Mouse (Mus musculus) adrenal gland, adult 2 months (tissue): ENCODE results near the gene Ptp4a2. TPM values are rescaled to one million over a fixed set of nuclear protein-coding genes. Genes with fewer than 3 reads are reported as not detected.
"Not testable (repeated sequence)": the region's sequence is repeated elsewhere in the genome, so short reads cannot be mapped to it uniquely, and the experiment has no call there.

ENCODE experiments used
- DNase-seq: peaks from one replicate; pipeline ENCODE4 v3.0.0; 2021
- long read RNA-seq: library from polyadenylated mRNA; stranded (forward); transcript quantifications from one replicate; pipeline ENCODE4 v2.0.0, GENCODE M21; 2021
- polyA plus RNA-seq: library from polyadenylated mRNA; depleted of rRNA; stranded (reverse); fragments of >200 nt; gene quantifications from 2 replicates; pipeline ENCODE4 v1.2.3, GENCODE M21; 2012; rRNA removed
- total RNA-seq, 2 experiments: library from RNA; stranded (reverse); gene quantifications; 2 replicates each; pipeline ENCODE4 v1.2.3; 2021

The Ptp4a2 gene
- total RNA-seq (100 to 1,000 TPM; 378 to 409 TPM), polyA plus RNA-seq (41.0 and 48.2 TPM in 2 replicates)
- long read RNA-seq, transcript Ptp4a2-207 (6 exons, 3,382 nt) = minor isoform, 13 of 176 reads
- long read RNA-seq, transcript Ptp4a2-201 (6 exons, 3,646 nt) = major isoform, 120 of 176 reads
- long read RNA-seq, partial matches to known transcripts = 11 of 176 reads
- long read RNA-seq, other reads (novel, unspliced or antisense) = 32 of 176 reads

DNA sequence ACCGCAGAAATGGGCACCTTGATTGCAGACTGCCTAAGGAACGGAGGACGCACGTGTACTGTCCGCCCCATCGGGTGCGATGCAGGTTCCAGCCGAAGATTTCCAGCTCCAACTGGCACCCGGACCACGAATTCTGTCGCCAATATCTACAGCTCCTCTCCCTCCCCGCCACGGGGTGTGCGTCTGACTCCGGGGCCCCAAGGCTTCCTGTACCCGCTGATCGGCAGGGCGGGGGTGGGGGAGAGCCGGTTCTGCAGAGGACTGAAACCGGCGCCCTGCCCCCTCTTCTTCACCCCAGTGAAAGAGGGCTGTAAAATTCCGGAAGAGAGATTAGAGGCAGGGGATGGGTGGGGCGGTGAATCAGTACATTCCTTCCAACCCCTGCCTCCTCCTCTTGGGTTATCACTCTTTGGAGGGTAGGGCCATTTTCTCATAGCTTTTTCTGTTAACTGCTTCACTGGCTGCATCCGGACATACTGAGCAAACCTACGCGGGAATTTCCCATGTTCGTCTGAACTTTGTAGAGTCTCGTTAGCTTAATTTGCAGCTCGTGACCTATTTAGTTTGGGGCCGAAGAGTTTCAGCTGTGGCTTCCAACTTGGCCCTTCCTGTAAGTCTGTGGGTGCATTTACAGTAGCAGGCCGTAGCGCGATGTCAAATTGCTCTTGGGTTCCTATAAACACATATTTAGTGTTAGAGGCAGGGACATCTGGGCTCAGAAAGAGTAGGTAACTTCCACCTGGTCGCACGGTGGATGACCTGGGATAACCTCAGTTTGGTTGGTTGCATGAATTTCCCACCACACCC, at the start of gene Ptp4a2:
Ptp4a2 (plus strand) TSS at position 422 of the 807 bp plus-strand sequence.
- peak; percentile 83 for DNase-seq

DNA sequence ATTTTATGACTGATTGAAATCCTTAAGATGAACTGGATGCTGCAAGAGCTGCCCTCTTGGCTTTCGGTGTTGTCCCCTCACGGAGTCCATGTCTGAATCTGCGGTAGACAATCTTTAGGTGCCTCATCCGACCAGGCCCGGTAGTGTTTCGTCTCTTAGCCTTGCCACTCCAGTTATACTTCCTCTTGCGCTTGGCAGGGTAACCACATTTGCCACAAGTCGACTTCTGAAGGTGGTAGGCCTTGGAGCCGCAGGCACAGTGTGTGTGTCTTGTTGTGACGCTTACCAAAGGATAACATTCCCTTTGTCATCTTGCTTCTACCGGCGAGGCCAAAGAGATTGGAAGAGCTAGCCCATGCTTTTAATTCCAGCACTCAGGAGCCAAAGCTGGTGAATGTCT, 49.4 kb upstream of the Ptp4a2 start:
- no peak for DNase-seq

DNA sequence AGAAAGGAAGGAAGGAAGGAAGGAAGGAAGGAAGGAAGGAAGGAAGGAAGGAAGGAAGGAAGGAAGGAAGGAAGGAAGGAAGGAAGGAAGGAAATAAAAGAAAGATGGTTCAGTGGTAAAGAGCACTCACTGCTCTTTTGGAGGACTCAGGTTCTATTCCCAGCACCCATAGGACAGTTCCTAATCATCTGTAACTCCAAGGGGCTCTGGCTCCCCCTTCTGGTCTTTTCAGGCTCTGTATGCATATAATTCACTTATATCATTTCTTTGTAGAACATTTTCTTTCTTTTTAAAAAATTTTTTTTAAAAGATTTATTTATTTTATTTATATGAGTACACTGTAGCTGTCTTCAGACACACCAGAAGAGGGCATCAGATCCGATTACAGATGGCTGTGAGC, 48.5 kb upstream of the Ptp4a2 start:
- not testable (repeated sequence) for DNase-seq

DNA sequence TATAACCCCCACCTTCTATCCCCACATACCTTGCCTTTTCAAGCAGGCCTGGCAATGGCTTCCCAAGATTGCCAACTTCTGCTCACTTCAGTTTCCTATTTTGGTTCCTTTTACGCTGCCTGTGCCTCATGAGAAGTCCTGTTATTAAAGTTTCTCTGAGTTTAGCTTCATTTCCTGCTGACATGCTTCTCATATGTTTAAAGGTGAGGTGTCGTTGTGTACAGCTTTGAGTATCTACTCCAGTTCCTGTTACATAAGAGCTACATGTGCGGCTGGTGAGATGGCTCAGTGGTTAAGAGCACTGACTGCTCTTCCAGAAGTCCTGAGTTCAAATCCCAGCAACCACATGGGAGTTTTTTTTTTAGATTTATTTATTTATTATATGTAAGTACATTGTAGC, 45.7 kb upstream of the Ptp4a2 start:
- DNase-seq = no peak

DNA sequence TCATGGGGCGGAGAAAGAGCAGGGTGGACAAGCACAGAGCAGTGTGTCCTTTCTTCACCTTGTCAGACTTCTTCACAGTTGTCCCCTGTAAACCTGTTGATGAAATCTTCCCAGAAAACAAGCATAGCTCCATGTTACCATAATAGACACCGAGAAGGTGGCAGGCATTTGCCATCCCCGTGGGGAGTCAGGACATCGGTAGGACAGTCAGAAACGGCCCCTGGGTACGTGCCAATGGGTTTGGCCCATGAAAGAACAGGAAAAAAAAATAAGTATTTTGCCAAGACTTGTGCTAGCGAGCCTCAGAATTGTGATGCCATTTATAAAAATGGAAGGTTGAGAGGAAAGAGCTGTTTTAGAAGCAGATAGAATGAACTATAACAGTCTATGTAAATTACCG, 43.2 kb upstream of the Ptp4a2 start:
- DNase-seq = no peak

DNA sequence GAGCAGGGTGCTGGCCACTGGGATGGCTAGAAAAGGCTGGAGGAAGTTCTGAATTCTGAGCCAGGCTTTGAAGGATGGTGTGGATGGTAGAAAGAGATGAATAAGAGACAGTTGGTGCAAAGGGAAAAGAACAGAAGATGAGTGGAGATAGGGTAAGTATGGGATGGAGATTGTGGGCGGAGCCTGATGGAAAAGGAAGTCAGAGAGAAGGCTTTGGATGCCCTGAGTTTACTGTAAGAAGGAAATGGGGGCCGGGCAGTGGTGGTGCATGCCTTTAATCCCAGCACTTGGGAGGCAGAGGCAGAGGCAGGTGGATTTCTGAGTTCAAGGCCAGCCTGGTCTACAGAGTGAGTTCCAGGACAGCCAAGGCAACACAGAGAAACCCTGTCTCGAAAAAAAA, 42.3 kb upstream of the Ptp4a2 start:
- not testable (repeated sequence) for DNase-seq

DNA sequence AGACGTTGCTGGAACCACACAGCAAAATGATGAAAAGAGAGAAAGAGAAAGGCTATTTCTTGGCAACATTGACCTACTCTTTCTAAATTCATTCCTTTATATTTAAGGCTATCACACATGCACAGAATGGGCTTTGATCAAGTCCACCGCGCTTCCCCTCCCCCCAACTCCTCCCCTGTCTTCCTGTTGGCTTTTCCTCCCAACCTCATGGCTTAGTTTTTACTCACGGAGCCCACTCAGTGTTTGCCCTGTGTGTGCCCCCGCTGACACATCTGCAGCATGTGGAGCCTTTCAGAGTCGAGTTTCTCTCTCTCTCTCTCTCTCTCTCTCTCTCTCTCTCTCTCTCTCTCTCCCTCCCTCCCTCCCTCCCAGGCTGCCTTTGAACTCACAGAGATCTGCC, 40.4 kb upstream of the Ptp4a2 start:
- DNase-seq = no peak

DNA sequence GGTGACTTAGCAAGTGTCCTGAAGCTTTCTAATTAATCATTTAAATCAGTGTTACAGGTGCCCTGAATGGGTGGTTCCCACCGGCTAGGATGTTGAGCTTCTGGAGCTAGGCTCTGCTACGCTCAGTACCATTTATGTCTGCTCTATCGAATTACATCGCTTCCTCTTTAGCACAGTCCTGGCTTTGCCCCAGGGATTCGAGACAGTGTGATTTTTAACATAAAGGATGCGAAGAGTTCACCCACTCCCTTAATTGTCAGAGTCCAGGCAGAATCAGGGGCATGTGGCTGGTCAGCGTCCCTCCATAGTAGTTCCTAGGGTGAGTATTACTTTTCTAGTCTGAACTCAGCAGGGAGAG, 39.7 kb upstream of the Ptp4a2 start:
- no peak for DNase-seq

DNA sequence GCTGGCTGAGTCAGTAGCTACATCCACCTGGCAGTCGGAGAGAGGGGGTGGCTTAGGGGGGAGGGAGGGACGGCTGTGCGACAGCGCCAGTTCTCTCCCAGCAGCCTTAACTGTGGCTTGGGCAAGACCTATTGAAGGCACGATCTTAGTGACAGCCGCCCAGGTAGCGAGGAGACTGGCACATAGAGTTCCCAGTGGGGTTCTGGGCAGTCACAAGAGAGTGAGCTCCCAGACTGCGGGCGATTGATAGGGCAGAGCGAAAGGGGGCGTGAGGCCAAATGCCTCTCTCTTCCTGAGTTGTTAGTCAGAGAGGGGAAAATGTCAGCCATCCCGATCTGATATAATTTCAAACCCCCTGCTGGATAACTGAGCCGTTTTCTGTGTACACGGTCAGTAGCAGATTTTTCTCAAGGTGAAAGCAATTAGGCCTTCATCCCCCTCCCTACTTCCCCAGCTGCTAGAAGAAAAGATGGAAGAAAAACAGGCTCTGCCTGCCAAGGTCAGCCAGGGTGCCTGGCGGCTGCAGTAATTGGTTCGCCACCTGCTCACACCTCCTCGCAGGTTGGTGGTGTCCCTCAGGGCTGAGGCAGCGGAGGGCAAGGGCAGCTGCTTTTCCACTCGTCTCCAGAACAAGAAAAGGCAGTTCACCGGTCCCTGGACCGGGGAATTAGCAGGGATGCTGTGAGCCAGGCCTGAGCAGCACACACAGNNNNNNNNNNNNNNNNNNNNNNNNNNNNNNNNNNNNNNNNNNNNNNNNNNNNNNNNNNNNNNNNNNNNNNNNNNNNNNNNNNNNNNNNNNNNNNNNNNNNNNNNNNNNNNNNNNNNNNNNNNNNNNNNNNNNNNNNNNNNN, 39.1 kb upstream of the Ptp4a2 start:
- no peak for DNase-seq

DNA sequence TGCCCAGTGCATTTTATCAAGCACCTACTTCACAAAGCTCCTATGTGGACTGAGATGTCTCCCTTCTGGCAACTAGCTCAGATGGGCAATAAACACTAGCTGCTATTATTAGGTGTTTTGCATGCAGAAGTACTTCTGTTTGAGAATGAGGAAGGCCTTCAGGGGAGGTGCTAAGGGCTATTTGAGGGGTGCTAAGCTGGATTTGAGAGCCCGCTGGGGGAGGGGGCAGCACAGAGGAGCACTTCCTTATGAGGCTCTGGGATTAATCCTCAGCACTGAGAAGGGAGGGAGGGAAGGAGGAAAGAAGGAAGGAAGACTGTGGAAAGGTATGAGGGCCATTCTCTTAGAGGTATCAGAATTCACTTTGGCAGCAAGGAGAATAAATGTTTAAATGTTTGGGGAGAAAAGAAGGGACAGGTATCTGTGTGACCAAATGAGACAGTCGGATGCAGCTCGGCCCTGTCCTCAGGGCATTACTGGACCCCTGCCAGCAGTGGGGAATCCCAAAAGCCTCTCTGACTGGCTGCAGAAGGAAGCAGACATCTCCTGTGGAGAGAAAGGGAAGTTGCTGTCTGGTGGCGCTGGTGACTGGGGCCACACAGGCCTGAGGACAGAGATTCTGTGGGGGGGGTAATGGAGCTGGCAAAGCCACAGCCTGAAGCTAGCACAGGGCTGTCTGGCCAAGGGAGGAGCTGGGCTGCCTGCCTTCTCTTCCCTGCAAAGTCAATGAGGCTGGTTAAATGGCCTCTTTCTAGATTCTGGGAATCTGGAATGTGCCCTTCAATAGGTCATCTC, 28.9 kb upstream of the Ptp4a2 start:
- DNase-seq = peak; percentile 63

DNA sequence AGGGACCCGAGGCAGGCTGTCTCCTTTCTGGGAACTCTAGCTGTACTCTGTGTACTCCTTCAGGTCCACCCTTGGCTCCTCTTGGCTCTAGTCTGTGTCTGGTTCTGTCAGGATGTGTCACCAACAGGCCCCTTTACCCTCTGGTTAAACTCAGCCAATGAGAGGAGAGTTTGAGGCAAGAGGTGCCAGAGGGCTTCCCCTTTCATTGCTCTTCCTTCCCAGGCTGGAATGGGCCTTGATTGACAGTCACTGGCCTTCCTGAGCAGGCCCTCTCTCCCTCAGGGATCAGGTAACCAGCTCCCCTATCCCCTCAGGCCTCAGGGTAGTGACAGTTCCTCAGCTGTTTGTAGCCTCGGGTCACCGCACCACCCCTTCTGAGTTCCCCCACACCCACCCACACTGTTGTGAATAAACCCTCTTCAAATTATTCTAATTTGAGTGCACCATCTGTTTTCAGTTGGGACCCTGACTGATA, 28.1 kb upstream of the Ptp4a2 start:
- no peak for DNase-seq

DNA sequence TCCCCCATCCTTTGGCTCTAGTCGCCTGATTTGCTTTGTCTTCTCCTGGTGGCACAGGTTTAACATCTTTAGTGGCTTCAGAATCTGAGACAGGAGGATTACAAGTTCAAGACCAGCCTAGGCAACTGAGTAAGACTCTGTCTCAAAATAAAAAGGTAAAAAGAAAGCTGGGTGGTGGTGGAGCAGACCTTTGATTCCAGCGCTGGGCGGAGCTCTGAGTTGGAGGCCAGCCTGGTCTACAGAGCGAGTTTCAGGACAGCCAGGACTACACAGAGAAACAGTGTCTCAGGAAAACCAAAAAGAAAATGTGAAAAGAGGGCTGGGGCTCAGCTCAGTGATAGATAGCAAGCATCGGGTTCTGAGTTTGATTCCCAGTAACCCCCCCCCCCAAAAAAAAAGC, 27.5 kb upstream of the Ptp4a2 start:
- DNase-seq = no peak

DNA sequence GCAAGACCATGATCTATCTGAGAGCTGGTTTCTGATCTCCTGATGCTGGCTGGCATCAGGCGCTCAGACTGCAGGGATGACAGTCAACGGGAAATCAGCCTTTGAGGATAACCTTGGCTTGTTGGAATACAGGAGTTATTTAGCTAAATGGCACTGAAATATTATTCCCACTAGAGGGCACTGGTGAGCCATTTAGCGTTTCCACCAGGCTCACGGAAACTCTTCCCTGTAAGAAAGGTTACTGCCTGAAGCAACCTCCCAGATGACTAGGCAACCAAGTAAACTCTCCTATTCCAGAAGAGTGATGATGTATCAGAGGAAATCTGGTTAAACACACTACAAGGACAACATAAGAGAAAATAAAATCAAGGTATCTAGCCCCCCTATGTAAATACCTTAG, 25.8 kb upstream of the Ptp4a2 start:
- peak; percentile 88 for DNase-seq

DNA sequence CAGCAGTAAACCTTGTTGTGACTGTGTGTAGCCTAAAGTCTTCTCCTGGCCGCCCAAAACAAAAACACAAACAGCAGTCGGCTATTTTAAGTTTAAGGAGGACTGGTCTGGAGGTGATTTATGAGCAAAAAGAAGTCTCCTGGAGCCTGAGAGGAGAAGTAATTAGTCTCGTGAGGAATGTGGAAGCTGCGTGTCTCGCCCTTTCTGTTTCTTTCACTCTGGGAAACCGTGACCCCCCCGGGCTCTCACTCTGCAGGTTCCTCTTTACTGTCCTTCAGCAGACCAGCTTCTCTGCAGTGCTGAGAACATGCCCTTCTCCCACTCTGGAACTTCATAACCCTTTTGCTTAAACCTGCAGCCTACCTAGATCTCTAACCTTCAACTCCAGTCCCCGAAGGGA, 22.3 kb upstream of the Ptp4a2 start:
- no peak for DNase-seq

DNA sequence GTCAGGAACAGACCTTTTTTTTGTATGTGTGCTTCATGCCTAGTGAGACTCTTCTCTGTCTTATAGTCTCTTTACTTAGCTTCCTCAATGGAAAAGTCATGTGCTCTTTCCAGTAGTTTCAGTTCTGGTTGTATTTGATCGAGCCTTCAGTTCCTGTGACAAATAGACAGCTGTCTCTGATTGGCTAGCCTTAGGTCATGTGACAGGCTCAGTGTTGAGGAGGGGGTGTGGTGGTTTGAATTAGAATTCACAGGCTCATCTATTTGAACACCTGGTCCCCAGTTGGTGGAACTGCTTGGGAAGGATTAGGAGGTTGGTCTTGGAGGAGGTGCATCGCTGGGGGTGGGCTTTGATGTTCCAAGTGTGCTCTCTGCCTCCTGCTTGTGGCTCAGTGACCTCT, 21.4 kb upstream of the Ptp4a2 start:
- no peak for DNase-seq

DNA sequence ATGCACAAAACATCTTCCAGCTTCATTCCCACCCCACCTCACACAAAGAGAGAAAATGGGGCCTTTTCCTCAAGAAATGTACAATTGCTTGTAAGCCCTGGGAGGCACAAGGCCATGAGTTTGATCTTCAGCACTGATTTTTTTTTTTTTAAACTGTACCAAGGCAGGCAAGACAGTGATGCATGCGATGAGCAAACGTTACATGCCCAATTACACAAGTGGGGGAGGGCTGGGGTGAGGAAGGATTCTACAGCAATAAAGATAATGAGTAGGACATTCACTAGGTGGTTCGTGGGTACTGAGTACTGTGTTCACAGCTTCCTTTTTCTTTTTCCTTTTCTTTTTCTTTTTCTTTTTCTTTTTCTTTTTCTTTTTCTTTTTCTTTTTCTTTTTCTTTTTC, 20.5 kb upstream of the Ptp4a2 start:
- DNase-seq = peak; percentile 75

DNA sequence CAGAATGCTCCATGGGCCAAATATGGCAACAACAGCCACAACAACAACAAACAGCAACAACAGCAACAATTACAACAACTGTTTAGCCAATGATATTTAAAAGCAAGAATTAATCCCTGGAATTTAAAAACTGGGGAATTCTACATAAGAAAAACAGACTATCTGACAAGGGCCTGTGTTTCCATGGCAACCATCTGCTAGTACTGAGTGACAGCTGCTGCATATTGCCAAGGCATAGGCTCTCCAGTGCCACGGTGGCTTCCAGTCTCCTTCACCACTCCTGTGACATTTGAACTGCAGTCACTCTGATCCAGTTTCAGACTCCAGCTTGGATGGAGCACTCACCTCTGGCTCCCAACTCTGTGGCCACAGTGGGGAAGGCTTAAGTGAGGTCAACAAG, 19.6 kb upstream of the Ptp4a2 start:
- no peak for DNase-seq

DNA sequence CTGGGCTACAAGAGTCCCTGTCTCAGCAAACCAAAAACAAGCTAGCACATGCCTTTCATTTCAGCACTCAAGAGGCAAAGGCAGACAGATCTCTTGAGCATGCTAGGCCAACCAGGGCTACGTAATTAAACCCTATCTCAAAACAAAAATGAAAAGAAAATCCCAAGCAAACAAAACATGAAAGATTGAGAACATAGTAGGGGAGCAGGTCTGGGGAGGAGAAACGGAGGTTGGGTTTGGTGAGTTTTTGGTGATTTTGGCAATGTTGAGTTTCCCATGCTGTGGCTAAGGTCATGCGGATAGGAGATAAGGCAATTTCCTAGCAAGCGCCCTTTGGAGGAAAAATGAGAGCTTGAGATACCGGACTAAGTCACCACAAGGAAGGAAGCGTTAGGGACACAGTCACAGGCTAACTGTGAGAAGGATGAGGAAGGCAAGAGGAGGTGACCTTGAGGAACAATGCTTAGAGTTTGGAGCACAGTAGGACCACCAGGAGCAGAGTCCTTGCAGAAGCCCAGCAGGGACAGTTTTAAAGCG, 18.3 kb upstream of the Ptp4a2 start:
- DNase-seq = no peak

DNA sequence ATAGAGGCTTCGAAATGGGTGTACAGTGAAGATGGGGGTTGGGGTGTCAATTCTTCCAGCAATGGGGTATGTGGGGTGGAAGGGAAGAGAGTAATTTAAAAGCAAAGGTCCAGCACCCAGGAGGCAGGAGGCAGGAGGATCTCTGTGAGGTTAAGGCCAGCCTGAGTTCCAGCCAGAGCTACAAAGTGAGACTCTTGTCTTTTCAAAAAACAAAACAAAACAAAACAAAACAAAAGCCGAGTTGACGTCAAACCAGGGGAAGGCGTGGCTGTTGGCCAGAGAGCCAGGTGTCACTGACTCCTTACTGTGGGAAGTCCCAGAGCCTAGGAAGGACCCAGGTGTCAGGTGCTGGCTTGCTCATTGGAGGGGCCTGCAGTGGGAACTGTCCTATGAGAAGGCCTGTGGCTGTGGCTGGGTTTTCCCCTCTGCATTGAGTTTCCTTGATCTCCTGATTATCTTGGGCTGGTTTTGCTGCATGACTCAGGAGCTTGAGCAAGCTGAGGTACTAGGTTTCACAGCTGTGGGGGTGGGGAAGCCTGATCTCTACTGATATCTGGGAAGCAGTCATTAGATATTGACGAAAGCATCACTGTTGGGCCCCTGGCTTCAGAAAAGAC, 17.2 kb upstream of the Ptp4a2 start:
- peak; percentile 68 for DNase-seq

DNA sequence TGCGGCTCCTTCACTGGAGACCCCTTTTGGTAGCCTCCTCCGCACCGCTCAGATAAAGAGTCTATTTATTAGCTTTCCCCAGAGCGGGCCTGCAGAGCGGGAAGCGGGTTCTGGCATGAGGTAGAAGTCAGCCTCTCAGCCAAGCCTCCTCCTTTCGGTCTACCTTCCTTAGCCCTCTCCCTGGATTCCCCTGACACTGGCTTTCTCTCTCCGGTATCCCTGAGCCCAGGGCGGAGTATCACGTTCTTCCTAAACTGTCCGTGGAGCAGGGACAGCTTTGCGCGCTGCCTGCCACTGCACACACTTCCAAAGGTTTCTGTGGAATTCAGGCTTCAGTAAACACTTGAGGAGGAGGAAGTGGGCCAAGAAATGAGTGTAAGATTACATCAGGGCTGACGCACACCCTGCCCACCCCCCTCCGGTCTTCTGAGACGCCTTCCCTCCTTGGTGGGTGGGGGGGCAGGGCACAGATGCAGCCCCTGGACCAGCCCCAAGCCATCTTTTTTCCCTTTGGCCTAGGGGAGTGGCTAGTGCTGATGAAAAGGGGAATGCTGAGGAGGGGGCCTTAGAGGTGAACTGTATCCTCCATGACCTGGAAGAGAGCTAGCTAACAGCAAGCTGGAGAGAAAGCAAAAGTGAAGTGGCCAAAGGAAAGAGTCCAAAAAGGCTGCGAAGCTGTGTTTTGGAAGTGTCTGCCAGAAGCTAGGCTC, 15.7 kb upstream of the Ptp4a2 start:
- no peak for DNase-seq

DNA sequence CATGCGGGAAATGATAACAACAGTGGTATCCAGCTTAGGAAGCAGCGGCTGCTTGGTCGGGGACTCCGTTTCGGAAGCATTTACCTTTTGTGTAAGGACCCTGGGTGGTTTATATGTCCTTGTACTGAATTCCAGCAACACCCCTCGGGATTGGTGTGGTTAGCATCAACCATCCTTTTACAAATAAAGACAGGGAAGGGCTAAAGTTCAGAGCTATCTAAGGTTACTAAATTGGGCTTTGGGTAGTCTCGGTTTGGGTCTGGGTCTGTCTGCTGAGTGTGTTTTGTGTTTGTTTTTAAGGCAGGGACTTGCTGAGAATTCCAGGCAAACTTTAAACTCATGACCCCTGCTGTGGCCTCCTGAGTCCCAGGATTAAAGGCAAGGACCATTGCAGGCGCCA, 15.2 kb upstream of the Ptp4a2 start:
- DNase-seq = no peak
